Mouse (Mus musculus) G1E (cell line): ENCODE measurements at regions not wholly inside any gene's neighbourhood (a gene's known extent, or its start where the extent isn't known, plus 50 kb on each side); places are given as distances from the start of the nearest gene placed in this dataset.

Experiments
- CTCF ChIP-seq: IDR thresholded peaks from 2 replicates; pipeline ENCODE4 v1.5.1; 2012; ENCODE audit warnings: low read depth, low read length, inconsistent platforms, mixed read lengths
- GATA1 ChIP-seq: IDR thresholded peaks from 2 replicates; pipeline ENCODE4 v1.6.1; 2012; ENCODE audit warnings: borderline replicate concordance, low read length, inconsistent platforms, mixed read lengths
- GATA2 ChIP-seq: IDR thresholded peaks from 2 replicates; pipeline ENCODE4 v1.6.1; 2012; ENCODE audit warnings: low read depth, low read length, inconsistent platforms, borderline replicate concordance
- POLR2AphosphoS5 ChIP-seq: IDR thresholded peaks from 2 replicates; pipeline ENCODE4 v1.6.1; 2012; ENCODE audit warnings: low read depth, low read length, inconsistent platforms; ENCODE audit not compliant: insufficient replicate concordance
- TAL1 ChIP-seq: conservative IDR thresholded peaks from 2 replicates; pipeline ENCODE4 v1.6.1; 2012; ENCODE audit warnings: low read depth, low read length, inconsistent platforms, mixed read lengths

GRCm38 (mm10) chr19:14676929-14677328 is 79.1 kb upstream of the Tle4 start:
- no peak for TF ChIP-seq CTCF
- no peak for TF ChIP-seq POLR2AphosphoS5
- no peak for TF ChIP-seq GATA2
- TF ChIP-seq GATA1 = no peak
- TF ChIP-seq TAL1 = no peak
